Mouse (Mus musculus) cerebellum, postnatal 14 days (tissue): ENCODE measurements at regions not wholly inside any gene's neighbourhood (a gene's known extent, or its start where the extent isn't known, plus 50 kb on each side); places are given as distances from the start of the nearest gene placed in this dataset.

ENCODE experiments used
- DNase-seq, 2 experiments: peaks; one replicate each; pipeline ENCODE4 v3.0.0; 2021; ENCODE audit warnings: mixed read lengths in 2 of 2

DNA sequence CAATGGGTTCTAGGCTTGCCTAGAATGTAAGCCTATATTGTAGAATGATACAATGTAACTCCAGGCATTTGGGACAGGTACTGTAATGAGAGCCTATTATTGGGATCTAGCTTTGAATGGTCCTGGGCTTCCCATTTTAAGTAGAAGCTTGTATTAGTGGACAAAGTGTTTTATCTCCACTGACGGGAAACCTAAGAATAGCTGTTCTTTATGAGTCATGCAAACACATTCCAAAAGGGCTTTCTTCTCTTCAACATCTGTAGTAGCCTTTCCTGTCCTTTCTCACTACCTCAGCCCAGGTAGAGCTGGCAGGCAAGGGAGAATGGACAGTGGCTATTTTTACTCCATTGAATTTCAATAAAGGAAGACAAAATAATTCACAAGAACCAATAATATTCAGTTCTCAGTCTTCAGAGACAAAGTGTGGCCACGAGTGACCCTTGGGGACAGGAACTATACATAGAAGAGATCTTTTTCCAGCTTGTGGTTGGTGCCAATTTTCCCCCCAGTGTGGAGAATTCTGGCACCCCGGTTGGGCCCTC lies 82.8 kb downstream of the Csl start:
- no peak for DNase-seq

DNA sequence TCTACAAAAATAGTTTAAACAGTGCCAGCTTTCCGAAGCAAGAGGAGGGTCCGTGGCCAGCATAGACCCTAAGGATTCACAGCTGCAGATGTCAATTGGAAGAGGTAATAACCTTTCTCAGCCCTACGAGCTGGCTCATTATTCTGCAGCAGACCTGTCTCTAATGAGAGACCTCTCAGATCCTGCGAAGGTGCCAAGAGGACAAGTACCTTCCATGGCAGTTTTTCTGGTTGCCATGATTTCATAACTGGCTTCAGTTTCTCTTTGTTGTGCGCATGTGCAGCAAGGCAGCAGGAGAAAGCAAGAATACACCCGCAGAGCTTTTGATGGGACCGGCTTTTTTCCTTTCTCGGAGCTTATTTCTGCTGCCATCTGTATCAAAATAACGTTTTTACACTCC lies 81.4 kb downstream of the Csl start:
- peak; percentile 48 to 51 for DNase-seq

DNA sequence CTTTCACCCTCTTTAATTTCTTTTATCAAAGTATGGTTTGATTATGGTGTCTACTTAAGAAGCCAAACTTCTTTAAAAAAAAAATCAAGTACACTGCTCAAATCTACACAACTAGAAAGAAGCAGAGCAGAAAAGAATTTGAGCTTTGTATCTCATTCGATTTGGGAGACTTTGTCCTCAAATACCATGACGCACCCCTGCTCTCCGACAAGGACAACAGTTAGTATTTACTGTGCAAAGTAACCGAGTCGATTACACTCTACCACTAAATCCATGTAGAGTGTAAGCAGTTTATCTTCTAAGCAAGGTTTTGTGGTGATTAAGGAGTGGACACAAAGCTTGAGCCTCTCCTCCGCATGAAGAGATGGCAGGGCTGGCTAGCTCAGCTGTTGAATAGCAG lies 79.6 kb downstream of the Csl start:
- DNase-seq, result no peak

DNA sequence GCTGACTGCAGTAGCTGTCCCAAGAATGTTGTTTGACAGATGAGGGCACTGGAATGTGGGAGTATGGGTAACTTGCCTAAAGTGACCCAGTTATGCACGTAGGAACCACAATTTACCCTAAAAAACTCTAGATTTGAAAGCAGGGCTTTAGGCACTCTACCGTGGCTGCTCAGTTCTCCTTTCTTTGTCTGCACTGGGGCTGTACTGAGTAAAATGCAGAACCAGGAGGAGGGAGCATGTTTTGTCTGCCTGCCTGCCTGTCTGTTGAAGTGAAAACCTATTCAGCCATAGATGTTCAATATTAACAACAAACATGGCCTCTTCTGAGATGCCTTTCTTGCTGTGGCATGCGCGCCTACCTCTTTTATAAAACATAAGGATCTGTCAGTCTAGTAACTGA lies 77.5 kb downstream of the Csl start:
- DNase-seq, result no peak

DNA sequence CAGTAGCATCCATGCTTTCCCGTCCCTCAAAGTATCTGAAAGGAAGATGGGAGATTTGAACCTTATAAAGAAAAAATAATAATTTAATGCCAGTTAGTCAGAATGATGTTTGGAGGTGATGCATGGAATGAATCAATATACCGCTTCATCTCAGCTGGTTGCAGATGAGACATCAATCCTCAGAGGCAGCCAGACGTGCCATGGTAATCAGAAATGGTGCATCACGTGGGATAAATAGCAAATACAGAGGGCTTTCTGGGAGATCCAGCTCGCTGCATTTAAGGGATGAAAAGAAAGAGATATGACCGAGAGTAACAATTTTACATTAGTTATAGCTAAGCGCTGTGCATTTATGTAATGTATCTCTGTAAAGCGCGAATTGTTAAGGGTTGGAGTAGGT lies 77.1 kb downstream of the Csl start:
- no peak for DNase-seq

DNA sequence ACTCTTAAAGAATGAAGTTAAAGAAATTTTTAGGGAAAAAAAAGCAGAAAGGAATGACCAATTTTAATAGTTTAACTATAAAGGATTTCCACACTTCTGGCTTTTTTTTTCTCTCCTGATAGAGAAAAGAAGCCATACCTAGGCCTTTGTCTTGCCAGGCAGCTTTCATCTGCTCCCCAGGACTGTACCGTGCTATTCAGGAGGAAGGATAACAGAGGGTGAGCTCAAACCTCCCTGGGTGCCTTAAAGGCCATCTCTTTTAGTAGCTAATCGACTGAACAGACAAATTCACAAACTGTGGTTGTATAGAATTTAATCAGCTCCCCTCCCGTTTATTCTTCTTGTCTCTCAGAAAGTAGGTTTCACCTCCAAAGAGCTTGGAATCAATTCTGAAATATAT lies 76.1 kb downstream of the Csl start:
- no peak for DNase-seq

DNA sequence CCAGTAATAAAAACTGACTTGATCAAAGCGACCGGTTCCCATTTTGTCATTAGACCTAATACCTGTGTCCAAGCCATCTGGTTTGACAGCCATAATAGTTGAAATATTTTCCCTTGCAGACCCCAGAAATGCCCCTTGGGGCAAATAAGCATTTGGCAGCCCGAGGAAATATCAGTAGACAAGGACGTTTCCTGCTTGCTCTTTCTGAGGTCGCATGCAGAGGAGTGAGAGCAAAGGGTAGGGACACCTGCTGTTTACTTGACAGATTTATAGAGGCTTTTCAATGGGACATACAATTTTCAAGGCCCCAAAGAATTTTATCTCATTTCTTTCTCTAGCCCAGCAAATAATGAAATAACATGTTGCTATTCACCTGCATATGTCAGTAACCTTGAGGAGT lies 73.5 kb downstream of the Csl start:
- no peak for DNase-seq

DNA sequence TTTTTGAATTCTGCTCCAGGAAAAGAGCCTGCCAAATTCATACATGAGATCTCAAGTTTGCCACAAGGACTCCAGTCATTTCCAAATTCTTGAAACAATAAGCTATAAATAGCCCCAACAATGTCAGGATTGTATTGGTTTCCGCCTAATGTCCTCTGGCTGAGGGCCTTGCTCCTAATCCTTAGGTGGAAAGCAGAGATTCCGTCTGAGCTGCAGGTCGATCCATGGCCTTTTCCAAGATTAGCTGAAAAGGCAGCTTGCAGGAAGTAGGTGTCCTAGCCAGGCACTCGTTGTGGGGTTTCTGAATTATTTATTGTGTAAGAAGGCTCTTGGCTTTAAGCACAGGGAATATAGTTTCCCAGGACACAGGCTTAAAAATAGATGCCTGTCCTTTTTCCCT lies 72.4 kb downstream of the Csl start:
- DNase-seq, result no peak

DNA sequence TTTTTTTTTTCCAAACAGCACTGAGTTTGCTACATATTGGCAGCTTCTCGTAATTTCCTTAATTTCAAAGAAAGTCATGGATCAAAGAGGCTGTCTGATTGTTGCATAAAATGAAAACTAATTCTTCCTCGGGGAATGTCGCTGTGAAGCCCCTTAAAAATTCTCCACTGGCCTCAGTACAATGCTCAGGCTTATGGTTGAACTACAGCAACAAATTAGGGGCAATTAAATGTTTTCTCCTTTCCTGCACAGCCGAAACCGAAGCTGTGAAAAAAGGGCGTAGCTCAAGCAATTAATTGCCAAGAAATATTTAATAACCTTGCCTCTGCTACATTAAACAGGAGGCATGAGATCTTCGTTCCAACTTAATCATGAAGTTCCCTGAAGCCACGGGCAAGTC lies 61.8 kb downstream of the Csl start:
- no peak for DNase-seq

DNA sequence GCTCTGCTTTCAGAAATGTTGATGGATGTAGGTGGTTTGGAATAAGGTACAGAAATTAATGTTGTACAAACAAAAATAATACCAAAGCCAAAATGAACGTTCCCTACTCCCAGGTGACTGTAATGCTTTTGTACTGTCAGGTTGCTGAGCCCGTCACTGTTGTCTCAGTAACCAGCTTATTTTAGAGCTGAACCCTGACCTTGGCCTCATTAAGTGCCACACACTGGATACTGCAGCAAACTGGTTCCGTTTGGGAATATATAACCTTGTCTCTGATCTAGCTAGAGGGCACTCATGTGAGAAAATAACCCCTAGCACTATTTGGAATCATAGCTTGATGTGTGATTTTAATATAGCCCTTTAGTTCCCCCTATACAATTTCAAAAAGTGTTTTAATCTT lies 60.0 kb downstream of the Csl start:
- no peak for DNase-seq

DNA sequence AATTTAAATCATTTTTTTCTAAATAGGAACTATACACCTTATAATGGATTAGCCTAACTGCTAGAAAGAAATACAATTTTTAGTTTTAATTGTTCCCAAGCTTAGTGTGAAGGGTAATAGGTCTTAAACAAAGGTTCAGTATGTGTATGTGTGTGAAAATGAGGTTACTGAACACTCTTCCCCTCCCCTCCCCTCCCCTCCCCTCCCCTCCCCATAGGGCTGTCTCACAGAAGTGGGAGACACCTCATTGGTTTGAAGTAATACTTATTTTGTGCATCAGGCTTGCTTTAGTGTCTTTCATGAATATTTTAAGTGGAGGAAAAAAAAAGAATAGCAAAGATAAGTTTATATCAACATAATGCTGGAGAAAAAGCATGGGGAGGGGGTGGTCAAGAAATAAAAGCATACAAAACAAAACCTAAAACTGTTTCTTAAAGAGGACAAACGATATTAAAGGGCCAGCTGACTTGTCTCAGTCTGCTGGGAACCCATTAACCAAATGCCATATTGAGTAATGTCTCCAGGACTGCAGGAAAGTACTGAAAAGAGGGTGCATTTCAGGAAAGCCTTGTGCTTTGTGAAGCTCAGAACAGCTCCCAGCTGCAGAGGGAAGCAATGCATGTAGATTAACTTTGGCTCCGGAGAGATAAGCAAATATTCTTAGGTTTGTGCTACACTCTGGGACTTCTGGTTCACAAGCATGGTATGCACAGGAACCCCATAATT lies 59.2 kb downstream of the Csl start:
- DNase-seq, result no peak
